In genomic region chr17:14412460-14412859, GRCm38 (mm10) we compare ENCODE assay signal across 28 mouse cellular contexts.
A peak's percentile ranks its signal among the peaks of the same experiment; 100 is the strongest.
DNase-seq lines count a peak whose midpoint lies in the region; ATAC-seq and TF ChIP-seq lines count a peak whose summit lies in the region.
"Had no signal": no experiment of that assay in that cellular context is flagged by ENCODE, and none has a peak within 500 bp of the region (broad histone marks: within the 10 kb centered on the region; RNA-seq: fewer than 3 reads in every experiment).

No protein-coding gene starts in this region.

- H3K4me2 ChIP-seq in kidney, postnatal 0 days (ENCODE audit: low read length) = no peak overlapping the region
- no peak overlapping the region for H3K4me2 ChIP-seq in kidney, embryonic 15.5 days
- no peak overlapping the region for H3K4me2 ChIP-seq in lung, postnatal 0 days (replicated peaks; ENCODE audit: low read depth, low read length)
- H3K4me2 ChIP-seq: embryonic facial prominence, embryonic 13.5 days; forebrain, embryonic 15.5 days; heart, embryonic 15.5 days; hindbrain, embryonic 13.5 days; limb, embryonic 13.5 days; liver, embryonic 13.5 days; neural tube, embryonic 15.5 days; stomach, embryonic 15.5 days had no signal

- no peak for ATAC-seq in kidney, postnatal 0 days (replicated peaks; ENCODE audit: low FRiP score, low read depth)
- ATAC-seq in kidney, embryonic 15.5 days (replicated peaks; ENCODE audit: low FRiP score) = no peak
- ATAC-seq in lung, postnatal 0 days = no peak
- ATAC-seq: forebrain, embryonic 15.5 days had no signal

- intact Hi-C loops in heart, adult 2 months (cut with DNase I) = loop anchor here (5.0 kb wide), 1 partner anchor 180 kb away; no protein-coding TSS in a partner anchor

- no peak overlapping the region for H3K4me3 ChIP-seq in heart, adult 2 months
- no peak overlapping the region for H3K4me3 ChIP-seq in kidney, postnatal 0 days (replicated peaks; ENCODE audit: low read depth, low read length)
- H3K4me3 ChIP-seq in kidney, embryonic 15.5 days (replicated peaks) = no peak overlapping the region
- no peak overlapping the region for H3K4me3 ChIP-seq in lung, postnatal 0 days (ENCODE audit: low read depth, low read length)
- H3K4me3 ChIP-seq: embryonic facial prominence, embryonic 13.5 days; forebrain, embryonic 10.5 days; forebrain, embryonic 15.5 days; heart, embryonic 10.5 days; heart, embryonic 15.5 days; hindbrain, embryonic 13.5 days; limb, embryonic 13.5 days; liver, embryonic 13.5 days; neural tube, embryonic 15.5 days; stomach, embryonic 15.5 days had no signal

- 57% methylated on average over 2 of the region's 2 CpGs for WGBS in heart, adult 2 months
- 71% methylated on average over 2 of the region's 2 CpGs for WGBS in kidney, postnatal 0 days
- WGBS in kidney, embryonic 15.5 days = 83% methylated on average over 2 of the region's 2 CpGs
- 72% methylated on average over 2 of the region's 2 CpGs for WGBS in lung, postnatal 0 days

- DNase-seq in heart, adult 2 months = no peak
- no peak for DNase-seq in heart, adult 9 months (ENCODE audit: low spot score in 2 of 2)
- DNase-seq in kidney, postnatal 0 days (ENCODE audit: low spot score) = no peak
- no peak for DNase-seq in lung, postnatal 0 days (ENCODE audit: low spot score)
- no peak for DNase-seq in lung, adult 18-20 months
- no peak for DNase-seq in urinary bladder, postnatal 10 days (ENCODE audit: low spot score)
- DNase-seq: adrenal gland, postnatal 25 days; cerebellum, adult 18-20 months; cerebellum, postnatal 10 days; heart, postnatal 36 days; kidney, adult 18-20 months; kidney, postnatal 14 days; liver, embryonic 13.5 days; midbrain, embryonic 14.5 days; retina, postnatal 1 day; right cerebral cortex, postnatal 14 days; thymus, postnatal 14 days had no signal

- no peak for TF ChIP-seq POLR2A in heart, adult 2 months (IDR thresholded peaks at IDR 0.05; ENCODE audit: insufficient read depth, low read depth, low read length)

- no peak overlapping the region for H3K27ac ChIP-seq in heart, adult 2 months
- no peak overlapping the region for H3K27ac ChIP-seq in kidney, postnatal 0 days
- H3K27ac ChIP-seq in kidney, embryonic 15.5 days = no peak overlapping the region
- no peak overlapping the region for H3K27ac ChIP-seq in lung, postnatal 0 days (ENCODE audit: low read length)
- H3K27ac ChIP-seq: embryonic facial prominence, embryonic 13.5 days; forebrain, embryonic 10.5 days; forebrain, embryonic 15.5 days; heart, embryonic 10.5 days; heart, embryonic 15.5 days; hindbrain, embryonic 13.5 days; limb, embryonic 13.5 days; liver, embryonic 13.5 days; macrophage; neural tube, embryonic 15.5 days; stomach, embryonic 15.5 days had no signal

- no peak for TF ChIP-seq EP300 in heart, adult 2 months (IDR thresholded peaks at IDR 0.05; ENCODE audit: insufficient read depth, low read depth, low read length)
- no peak for TF ChIP-seq EP300 in lung, postnatal 0 days (IDR thresholded peaks at IDR 0.05)

- no peaks in the 10 kb centered on the region for H3K9me3 ChIP-seq in kidney, postnatal 0 days (replicated peaks; ENCODE audit: low read length)
- no peaks in the 10 kb centered on the region for H3K9me3 ChIP-seq in kidney, embryonic 15.5 days (replicated peaks)
- H3K9me3 ChIP-seq in lung, postnatal 0 days (ENCODE audit: low read length) = no peaks in the 10 kb centered on the region
- H3K9me3 ChIP-seq: embryonic facial prominence, embryonic 13.5 days; forebrain, embryonic 10.5 days; forebrain, embryonic 15.5 days; heart, embryonic 10.5 days; heart, embryonic 15.5 days; hindbrain, embryonic 13.5 days; limb, embryonic 13.5 days; liver, embryonic 13.5 days; neural tube, embryonic 15.5 days; stomach, embryonic 15.5 days had no signal

- H3K79me2 ChIP-seq in heart, adult 2 months (replicated peaks; ENCODE audit: control insufficient read depth, insufficient read depth, low read length) = no peaks in the 10 kb centered on the region

- no peaks in the 10 kb centered on the region for H3K4me1 ChIP-seq in heart, adult 2 months (ENCODE audit: control insufficient read depth, insufficient read depth, low read length)
- H3K4me1 ChIP-seq in kidney, postnatal 0 days (replicated peaks; ENCODE audit: insufficient read depth, low read length) = no peaks in the 10 kb centered on the region
- H3K4me1 ChIP-seq in kidney, embryonic 15.5 days = no peaks in the 10 kb centered on the region
- H3K4me1 ChIP-seq in lung, postnatal 0 days (ENCODE audit: insufficient read depth, low read depth, low read length) = no peaks in the 10 kb centered on the region
- H3K4me1 ChIP-seq: forebrain, embryonic 10.5 days; forebrain, embryonic 15.5 days; heart, embryonic 10.5 days; heart, embryonic 15.5 days; hindbrain, embryonic 13.5 days; liver, embryonic 13.5 days; neural tube, embryonic 15.5 days; stomach, embryonic 15.5 days had no signal

- H3K36me3 ChIP-seq in heart, adult 2 months (ENCODE audit: control insufficient read depth, insufficient read depth, low read length) = no peaks in the 10 kb centered on the region
- H3K36me3 ChIP-seq in kidney, postnatal 0 days (ENCODE audit: insufficient read depth, low read length) = no peaks in the 10 kb centered on the region
- H3K36me3 ChIP-seq in kidney, embryonic 15.5 days = no peaks in the 10 kb centered on the region
- no peaks in the 10 kb centered on the region for H3K36me3 ChIP-seq in lung, postnatal 0 days (ENCODE audit: insufficient read depth, low read length)
- H3K36me3 ChIP-seq: embryonic facial prominence, embryonic 13.5 days; forebrain, embryonic 10.5 days; forebrain, embryonic 15.5 days; heart, embryonic 10.5 days; heart, embryonic 15.5 days; hindbrain, embryonic 13.5 days; limb, embryonic 13.5 days; liver, embryonic 13.5 days; neural tube, embryonic 15.5 days; stomach, embryonic 15.5 days had no signal

- no peak overlapping the region for H3K9ac ChIP-seq in heart, adult 2 months (ENCODE audit: low read depth, low read length)
- H3K9ac ChIP-seq in kidney, postnatal 0 days (ENCODE audit: low read depth, low read length) = no peak overlapping the region
- no peak overlapping the region for H3K9ac ChIP-seq in kidney, embryonic 15.5 days
- no peak overlapping the region for H3K9ac ChIP-seq in lung, postnatal 0 days (replicated peaks; ENCODE audit: low read depth)
- H3K9ac ChIP-seq: embryonic facial prominence, embryonic 13.5 days; forebrain, embryonic 15.5 days; heart, embryonic 15.5 days; hindbrain, embryonic 13.5 days; limb, embryonic 13.5 days; liver, embryonic 13.5 days; neural tube, embryonic 15.5 days; stomach, embryonic 15.5 days had no signal

- peak; percentile 40 for TF ChIP-seq CTCF in heart, adult 2 months (IDR thresholded peaks at IDR 0.05)
- TF ChIP-seq CTCF in kidney, postnatal 0 days (IDR thresholded peaks at IDR 0.05; ENCODE audit: low read depth) = peak; percentile 58
- peak; percentile 51 for TF ChIP-seq CTCF in lung, postnatal 0 days (IDR thresholded peaks at IDR 0.05)

- no peaks in the 10 kb centered on the region for H3K27me3 ChIP-seq in heart, adult 2 months (ENCODE audit: control insufficient read depth, insufficient read depth, low read length)
- no peaks in the 10 kb centered on the region for H3K27me3 ChIP-seq in kidney, postnatal 0 days (ENCODE audit: insufficient read depth, low read length)
- H3K27me3 ChIP-seq in kidney, embryonic 15.5 days = no peaks in the 10 kb centered on the region
- H3K27me3 ChIP-seq in lung, postnatal 0 days (replicated peaks; ENCODE audit: insufficient read depth, low read length) = no peaks in the 10 kb centered on the region
- H3K27me3 ChIP-seq: embryonic facial prominence, embryonic 13.5 days; forebrain, embryonic 15.5 days; hindbrain, embryonic 13.5 days; limb, embryonic 13.5 days; liver, embryonic 13.5 days; neural tube, embryonic 15.5 days; stomach, embryonic 15.5 days had no signal
